Comparison of ENCODE assay signal across 8 mouse cellular contexts in genomic region chr10:81319330-81319699, GRCm38 (mm10). TPM values are rescaled to one million over a fixed set of nuclear protein-coding genes. Genes with fewer than 3 reads are reported as not detected.
DNase-seq lines count a peak whose midpoint lies in the region; ATAC-seq and TF ChIP-seq lines count a peak whose summit lies in the region.

No protein-coding gene starts in this region.

- H3K36me3 ChIP-seq in kidney, embryonic 16.5 days (ENCODE audit: insufficient read depth, low read length), result peaks cover 38% of the 10 kb centered on the region
- H3K36me3 ChIP-seq in MEL (ENCODE audit: control insufficient read depth in 1 of 2, insufficient read depth in 2 of 2, low read length in 2 of 2), result peaks cover 2 to 6% of the 10 kb centered on the region in 2 experiments; a peak in 2 of 4 replicates
- peaks cover 46% of the 10 kb centered on the region for H3K36me3 ChIP-seq in intestine, postnatal 0 days (ENCODE audit: control insufficient read depth, insufficient read depth)
- peaks cover 57% of the 10 kb centered on the region for H3K36me3 ChIP-seq in neural tube, embryonic 15.5 days

- TF ChIP-seq POLR2A in MEL (IDR thresholded peaks at IDR 0.05; ENCODE audit: control insufficient read depth in 1 of 2, insufficient read depth in 1 of 2, low read depth in 1 of 2, low read length in 2 of 2, poor library complexity in 1 of 2), result no peak
- no peak for TF ChIP-seq POLR2A in embryonic fibroblast, embryonic 13.5 days (IDR thresholded peaks at IDR 0.05; ENCODE audit: low read depth, low read length)

- H3K4me1 ChIP-seq in kidney, embryonic 16.5 days (ENCODE audit: insufficient read depth, low read length), result peaks cover 44% of the 10 kb centered on the region
- H3K4me1 ChIP-seq in MEL (ENCODE audit: control insufficient read depth in 1 of 2, insufficient read depth in 2 of 2, low read length in 2 of 2), result peaks cover 0 to 12% of the 10 kb centered on the region in 2 experiments; a peak in 3 of 4 replicates
- H3K4me1 ChIP-seq in embryonic fibroblast, embryonic 13.5 days (ENCODE audit: control insufficient read depth, insufficient read depth, low read length), result peaks cover 3% of the 10 kb centered on the region; the same call in 1 of the 2 replicates
- peaks cover 7% of the 10 kb centered on the region; the same call in 1 of the 2 replicates for H3K4me1 ChIP-seq in intestine, postnatal 0 days (replicated peaks; ENCODE audit: control insufficient read depth, insufficient read depth, low read length)
- H3K4me1 ChIP-seq in neural tube, embryonic 15.5 days, result peaks cover 36% of the 10 kb centered on the region

- H3K4me2 ChIP-seq in kidney, embryonic 16.5 days (replicated peaks; ENCODE audit: low read depth, low read length), result peak overlapping the region; percentile 74
- H3K4me2 ChIP-seq in intestine, postnatal 0 days (replicated peaks; ENCODE audit: low read depth), result peak overlapping the region; percentile 72
- H3K4me2 ChIP-seq in neural tube, embryonic 15.5 days, result peak overlapping the region; percentile 75

- peak in 2 of 3 experiments; percentile 17 to 25; a peak in 3 of 6 replicates for TF ChIP-seq CTCF in MEL (IDR thresholded peaks at IDR 0.05 in 2 of 3, conservative IDR thresholded peaks at IDR 0.05 in 1 of 3; ENCODE audit: control insufficient read depth in 1 of 3, insufficient read depth in 1 of 3, low read depth in 2 of 3, low read length in 3 of 3, poor library complexity in 1 of 3, severe bottlenecking in 1 of 3)
- TF ChIP-seq CTCF in embryonic fibroblast, embryonic 13.5 days (IDR thresholded peaks at IDR 0.05; ENCODE audit: borderline replicate concordance, insufficient read depth, low read length), result no peak
- peak; percentile 54 for TF ChIP-seq CTCF in intestine, postnatal 0 days (IDR thresholded peaks at IDR 0.05; ENCODE audit: low read depth)

- H3K9ac ChIP-seq in kidney, embryonic 16.5 days (replicated peaks; ENCODE audit: low read length), result peak overlapping the region; percentile 74
- peak overlapping the region; percentile 71 for H3K9ac ChIP-seq in MEL (ENCODE audit: control insufficient read depth, low read depth, low read length, poor library complexity, severe bottlenecking)
- H3K9ac ChIP-seq in intestine, postnatal 0 days (ENCODE audit: low read depth, low read length), result 0 out of 2 replicates have a peak overlapping the region, but pooled peaks have one; percentile 53
- peak overlapping the region; percentile 57 for H3K9ac ChIP-seq in neural tube, embryonic 15.5 days (replicated peaks)

- H3K4me3 ChIP-seq in kidney, embryonic 16.5 days (ENCODE audit: low read length), result peak overlapping the region; percentile 91
- peak overlapping the region; percentile 61 to 85 for H3K4me3 ChIP-seq in MEL (ENCODE audit: control insufficient read depth in 1 of 2, insufficient read depth in 1 of 2, low read depth in 2 of 2, low read length in 2 of 2)
- peak overlapping the region; percentile 72 for H3K4me3 ChIP-seq in embryonic fibroblast, embryonic 13.5 days (ENCODE audit: insufficient read depth, low read length)
- H3K4me3 ChIP-seq in intestine, postnatal 0 days (ENCODE audit: low read depth, low read length), result peak overlapping the region; percentile 87; the same call in 1 of the 2 replicates
- peak overlapping the region; percentile 98 for H3K4me3 ChIP-seq in neural tube, embryonic 15.5 days (replicated peaks)

- H3K27me3 ChIP-seq in kidney, embryonic 16.5 days (ENCODE audit: insufficient read depth, low read length), result no peaks in the 10 kb centered on the region
- no peaks in the 10 kb centered on the region for H3K27me3 ChIP-seq in MEL (ENCODE audit: control insufficient read depth in 1 of 2, insufficient read depth in 2 of 2, low read length in 2 of 2)
- no peaks in the 10 kb centered on the region for H3K27me3 ChIP-seq in intestine, postnatal 0 days (replicated peaks; ENCODE audit: control insufficient read depth, insufficient read depth, low read length)
- no peaks in the 10 kb centered on the region for H3K27me3 ChIP-seq in neural tube, embryonic 15.5 days (replicated peaks)

- WGBS in kidney, embryonic 16.5 days, result 24% methylated on average over 8 of the region's 8 CpGs
- 33% methylated on average over 8 of the region's 8 CpGs for WGBS in intestine, postnatal 0 days
- WGBS in neural tube, embryonic 15.5 days, result 50% methylated on average over 8 of the region's 8 CpGs

- H3K27ac ChIP-seq in kidney, embryonic 16.5 days (ENCODE audit: low read length), result peak overlapping the region; percentile 95
- H3K27ac ChIP-seq in MEL (ENCODE audit: control insufficient read depth, low read depth, low read length), result peak overlapping the region; percentile 81
- peak overlapping the region; percentile 77 for H3K27ac ChIP-seq in embryonic fibroblast, embryonic 13.5 days (ENCODE audit: insufficient read depth, low read length)
- no peak overlapping the region for H3K27ac ChIP-seq in intestine, postnatal 0 days (ENCODE audit: low read depth, low read length)
- peak overlapping the region; percentile 96 for H3K27ac ChIP-seq in neural tube, embryonic 15.5 days (replicated peaks)

- peak; percentile 2 for TF ChIP-seq RAD21 in MEL (IDR thresholded peaks at IDR 0.05; ENCODE audit: low read depth, low read length)

- DNase-seq in kidney, adult 8-10 months, result no peak
- DNase-seq in MEL (ENCODE audit: low read depth, low spot score), result peak; percentile 56
- no peak for DNase-seq in right cerebral cortex, postnatal 25 days
- no peak for DNase-seq in embryo, embryonic 10 days (ENCODE audit: low spot score)

- no peak for ATAC-seq in kidney, embryonic 16.5 days (ENCODE audit: low FRiP score, low TSS enrichment)
- ATAC-seq in intestine, postnatal 0 days, result no peak
- ATAC-seq in neural tube, embryonic 15.5 days (ENCODE audit: low FRiP score), result no peak

- TF ChIP-seq EP300 in MEL (IDR thresholded peaks at IDR 0.05; ENCODE audit: low read depth in 1 of 2, low read length in 2 of 2), result no peak

- peaks cover 20% of the 10 kb centered on the region for H3K79me2 ChIP-seq in MEL (ENCODE audit: control insufficient read depth, insufficient read depth, low read length, poor library complexity)

- H3K9me3 ChIP-seq in kidney, embryonic 16.5 days (ENCODE audit: low read length), result no peaks in the 10 kb centered on the region
- H3K9me3 ChIP-seq in MEL (replicated peaks; ENCODE audit: insufficient read depth, low read length), result no peaks in the 10 kb centered on the region
- H3K9me3 ChIP-seq in intestine, postnatal 0 days (ENCODE audit: control insufficient read depth), result no peaks in the 10 kb centered on the region
- no peaks in the 10 kb centered on the region for H3K9me3 ChIP-seq in neural tube, embryonic 15.5 days (replicated peaks)

RNA-seq across cellular contexts. Expression of gene Cactin, which starts 1.6 kb away (rescaled TPM):
- polyA plus RNA-seq in kidney, embryonic 16.5 days (2015; fragmentation: Nextera tagmentation; extraction: Ambion mirVana), result 42.3 and 43.2 TPM in 2 replicates
- 43.5 and 47.6 TPM in 2 replicates for total RNA-seq in MEL (2012; rRNA removed)
- polyA plus RNA-seq in MEL (2012; ENCODE audit: insufficient read depth in 1 of 2, insufficient read length in 2 of 2, low read depth in 1 of 2, low replicate concordance in 2 of 2, missing spikeins in 1 of 2), result 10 to 100 TPM in 1 of 2 experiments, not detected in 1; 66.8 TPM
- 20.0 and 20.1 TPM in 2 replicates for polyA plus RNA-seq in embryonic fibroblast, embryonic 13.5 days (2011; ENCODE audit: insufficient read length, low read depth, missing spikeins)
- 14.7 and 15.0 TPM in 2 replicates for polyA plus RNA-seq in intestine, postnatal 0 days (2015; fragmentation: Nextera tagmentation; extraction: Ambion mirVana)
- 27.8 and 34.0 TPM in 2 replicates for polyA plus RNA-seq in neural tube, embryonic 15.5 days (2015; fragmentation: Nextera tagmentation; extraction: Ambion mirVana)

RNA-seq across cellular contexts. Expression of gene Tbxa2r, which starts 9.2 kb away (rescaled TPM):
- 19.7 and 20.2 TPM in 2 replicates for polyA plus RNA-seq in kidney, embryonic 16.5 days (2015; fragmentation: Nextera tagmentation; extraction: Ambion mirVana)
- total RNA-seq in MEL (2012; rRNA removed), result 0.13 TPM in 1 of 2 replicates, not detected in the other
- polyA plus RNA-seq in MEL (2012; ENCODE audit: insufficient read depth in 1 of 2, insufficient read length in 2 of 2, low read depth in 1 of 2, low replicate concordance in 2 of 2, missing spikeins in 1 of 2), result under 1 TPM in 1 of 2 experiments, not detected in 1; 0.31 TPM
- polyA plus RNA-seq in embryonic fibroblast, embryonic 13.5 days (2011; ENCODE audit: insufficient read length, low read depth, missing spikeins), result 5.7 and 7.4 TPM in 2 replicates
- polyA plus RNA-seq in intestine, postnatal 0 days (2015; fragmentation: Nextera tagmentation; extraction: Ambion mirVana), result 9.8 and 10.7 TPM in 2 replicates
- 5.5 and 11.4 TPM in 2 replicates for polyA plus RNA-seq in neural tube, embryonic 15.5 days (2015; fragmentation: Nextera tagmentation; extraction: Ambion mirVana)

RNA-seq across cellular contexts. Expression of gene Gipc3, which starts 23.8 kb away (rescaled TPM):
- polyA plus RNA-seq in kidney, embryonic 16.5 days (2015; fragmentation: Nextera tagmentation; extraction: Ambion mirVana), result 0.09 TPM in 2 replicates
- total RNA-seq in MEL (2012; rRNA removed), result not detected in 2 replicates
- polyA plus RNA-seq in MEL (2012; ENCODE audit: insufficient read depth in 1 of 2, insufficient read length in 2 of 2, low read depth in 1 of 2, low replicate concordance in 2 of 2, missing spikeins in 1 of 2), result not detected
- polyA plus RNA-seq in embryonic fibroblast, embryonic 13.5 days (2011; ENCODE audit: insufficient read length, low read depth, missing spikeins), result 0.37 and 0.39 TPM in 2 replicates
- 0.04 and 0.08 TPM in 2 replicates for polyA plus RNA-seq in intestine, postnatal 0 days (2015; fragmentation: Nextera tagmentation; extraction: Ambion mirVana)
- not detected in 2 replicates for polyA plus RNA-seq in neural tube, embryonic 15.5 days (2015; fragmentation: Nextera tagmentation; extraction: Ambion mirVana)

RNA-seq across cellular contexts. Expression of gene Pip5k1c, which starts 26.6 kb away (rescaled TPM):
- 62.9 and 63.9 TPM in 2 replicates for polyA plus RNA-seq in kidney, embryonic 16.5 days (2015; fragmentation: Nextera tagmentation; extraction: Ambion mirVana)
- total RNA-seq in MEL (2012; rRNA removed), result 14.1 and 14.4 TPM in 2 replicates
- polyA plus RNA-seq in MEL (2012; ENCODE audit: insufficient read depth in 1 of 2, insufficient read length in 2 of 2, low read depth in 1 of 2, low replicate concordance in 2 of 2, missing spikeins in 1 of 2), result 10 to 100 TPM in 1 of 2 experiments, not detected in 1; 40.5 TPM
- polyA plus RNA-seq in embryonic fibroblast, embryonic 13.5 days (2011; ENCODE audit: insufficient read length, low read depth, missing spikeins), result 40.1 and 43.0 TPM in 2 replicates
- 27.2 and 27.6 TPM in 2 replicates for polyA plus RNA-seq in intestine, postnatal 0 days (2015; fragmentation: Nextera tagmentation; extraction: Ambion mirVana)
- polyA plus RNA-seq in neural tube, embryonic 15.5 days (2015; fragmentation: Nextera tagmentation; extraction: Ambion mirVana), result 116 and 124 TPM in 2 replicates

RNA-seq across cellular contexts. Expression of gene Tjp3, which starts 27.9 kb away (rescaled TPM):
- polyA plus RNA-seq in kidney, embryonic 16.5 days (2015; fragmentation: Nextera tagmentation; extraction: Ambion mirVana), result 21.9 and 22.6 TPM in 2 replicates
- 2.5 and 2.9 TPM in 2 replicates for total RNA-seq in MEL (2012; rRNA removed)
- 1 to 10 TPM in 1 of 2 experiments, not detected in 1; 4.9 TPM for polyA plus RNA-seq in MEL (2012; ENCODE audit: insufficient read depth in 1 of 2, insufficient read length in 2 of 2, low read depth in 1 of 2, low replicate concordance in 2 of 2, missing spikeins in 1 of 2)
- not detected in 2 replicates for polyA plus RNA-seq in embryonic fibroblast, embryonic 13.5 days (2011; ENCODE audit: insufficient read length, low read depth, missing spikeins)
- 43.2 and 43.4 TPM in 2 replicates for polyA plus RNA-seq in intestine, postnatal 0 days (2015; fragmentation: Nextera tagmentation; extraction: Ambion mirVana)
- polyA plus RNA-seq in neural tube, embryonic 15.5 days (2015; fragmentation: Nextera tagmentation; extraction: Ambion mirVana), result 4.1 and 7.9 TPM in 2 replicates
